Comparison of ENCODE assay signal across 23 mouse cellular contexts in the genomic region with DNA sequence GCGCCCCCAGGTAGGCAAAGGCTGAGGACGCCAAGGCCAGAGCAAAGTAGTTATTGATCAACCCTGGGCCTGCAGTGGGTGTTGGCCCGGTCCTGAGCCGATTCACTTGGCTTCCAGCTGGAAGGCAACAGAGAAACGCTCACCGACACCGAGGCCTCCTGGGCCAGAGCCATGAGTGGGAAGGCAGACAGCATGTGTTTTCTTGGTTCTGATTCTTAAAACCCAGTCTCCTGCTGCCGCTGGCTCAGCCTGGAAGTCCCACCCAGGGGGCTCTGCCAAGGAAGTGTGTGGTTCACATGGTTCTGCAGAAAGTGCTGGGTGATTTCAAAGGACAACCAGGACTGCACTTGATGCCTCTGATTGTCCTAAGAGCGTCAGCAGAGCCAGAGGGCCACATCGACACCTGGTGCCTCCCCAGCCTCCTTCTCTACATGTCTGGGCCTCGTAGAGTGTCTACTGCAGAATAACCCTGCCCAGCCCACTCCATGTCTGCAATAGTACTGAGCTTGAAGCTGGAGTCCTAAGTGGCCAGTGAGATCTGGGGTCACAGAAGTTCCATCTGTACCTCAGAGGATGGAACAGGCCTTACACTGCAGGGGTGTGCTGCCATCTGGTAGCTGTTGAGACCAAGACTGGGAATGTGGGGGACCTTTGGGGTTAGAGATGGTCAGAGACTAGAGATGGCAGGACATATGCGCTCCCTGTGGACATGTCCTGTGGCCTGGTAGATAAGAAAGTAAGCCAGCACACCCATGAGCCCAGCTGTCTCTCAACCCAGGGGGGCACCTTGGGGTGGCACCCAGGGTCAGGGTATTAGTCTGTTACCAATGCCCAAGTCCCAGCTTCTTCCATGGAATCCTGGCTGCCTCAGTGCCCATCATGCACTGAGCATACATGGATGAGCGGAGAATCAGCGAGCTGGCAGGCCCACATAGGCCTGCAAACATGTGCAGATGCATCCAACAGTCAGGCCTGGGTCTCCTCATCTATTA. TPM values are rescaled to one million over a fixed set of nuclear protein-coding genes. Genes with fewer than 3 reads are reported as not detected.
A peak's percentile ranks its signal among the peaks of the same experiment; 100 is the strongest.
DNase-seq lines count a peak whose midpoint lies in the region; ATAC-seq and TF ChIP-seq lines count a peak whose summit lies in the region.
"Had no signal": no experiment of that assay in that cellular context is flagged by ENCODE, and none has a peak within 500 bp of the region (broad histone marks: within the 10 kb centered on the region; RNA-seq: fewer than 3 reads in every experiment).

No protein-coding gene starts in this region.

- H3K9ac ChIP-seq in kidney, embryonic 15.5 days: no peak overlapping the region
- H3K9ac ChIP-seq in liver, adult 2 months (ENCODE audit: low read depth, low read length): no peak overlapping the region
- no peak overlapping the region for H3K9ac ChIP-seq in liver, embryonic 12.5 days
- H3K9ac ChIP-seq: embryonic facial prominence, embryonic 12.5 days; forebrain, postnatal 0 days; hindbrain, embryonic 12.5 days; limb, embryonic 15.5 days had no signal

- no peak overlapping the region for H3K4me2 ChIP-seq in kidney, embryonic 15.5 days
- H3K4me2 ChIP-seq in liver, embryonic 12.5 days: no peak overlapping the region
- H3K4me2 ChIP-seq: embryonic facial prominence, embryonic 12.5 days; hindbrain, embryonic 12.5 days; limb, embryonic 15.5 days had no signal

- TF ChIP-seq CTCF in kidney, adult 2 months (conservative IDR thresholded peaks at IDR 0.05; ENCODE audit: insufficient read depth, insufficient read length, low read depth, low read length): no peak
- TF ChIP-seq CTCF in liver, adult 2 months (IDR thresholded peaks at IDR 0.05; ENCODE audit: low read depth, low read length): no peak

- no peak overlapping the region for H3K27ac ChIP-seq in kidney, adult 2 months (ENCODE audit: insufficient read depth, low read depth, low read length)
- H3K27ac ChIP-seq in kidney, embryonic 15.5 days: no peak overlapping the region
- H3K27ac ChIP-seq in liver, adult 2 months (replicated peaks; ENCODE audit: insufficient read depth, low read depth, low read length): no peak overlapping the region
- no peak overlapping the region for H3K27ac ChIP-seq in liver, embryonic 12.5 days
- H3K27ac ChIP-seq: embryonic facial prominence, embryonic 12.5 days; hindbrain, embryonic 12.5 days; left cerebral cortex, adult 2 months; limb, embryonic 15.5 days; stomach, postnatal 0 days had no signal

- no peaks in the 10 kb centered on the region for H3K9me3 ChIP-seq in kidney, embryonic 15.5 days (replicated peaks)
- H3K9me3 ChIP-seq in liver, embryonic 12.5 days (replicated peaks): no peaks in the 10 kb centered on the region
- H3K9me3 ChIP-seq: embryonic facial prominence, embryonic 12.5 days; hindbrain, embryonic 12.5 days; limb, embryonic 15.5 days had no signal

- no peaks in the 10 kb centered on the region for H3K4me1 ChIP-seq in kidney, adult 2 months (ENCODE audit: control insufficient read depth, insufficient read depth, low read length)
- peaks cover 36% of the 10 kb centered on the region for H3K4me1 ChIP-seq in kidney, embryonic 15.5 days
- H3K4me1 ChIP-seq in liver, adult 2 months (ENCODE audit: control insufficient read depth, insufficient read depth, low read length): peaks cover 6% of the 10 kb centered on the region; the same call in 1 of the 2 replicates
- H3K4me1 ChIP-seq in liver, embryonic 12.5 days: peaks cover 9% of the 10 kb centered on the region

- DNase-seq in cerebellum, adult 11-12 months: peak; percentile 62
- DNase-seq in cerebellum, postnatal 4 days (ENCODE audit: low spot score in 2 of 2): no peak
- peak; percentile 31 for DNase-seq in kidney, adult 2 months
- DNase-seq in liver, adult 2 months (ENCODE audit: extremely low read depth, low read depth, low spot score): peak; percentile 50
- no peak for DNase-seq in ovary, postnatal 10 days (ENCODE audit: low spot score)
- no peak for DNase-seq in adrenal gland, postnatal 4 days (ENCODE audit: low spot score in 2 of 2)
- DNase-seq: adrenal gland, adult 2 months; forebrain, postnatal 0 days; gastrocnemius, postnatal 14 days; kidney, postnatal 25 days; lung, adult 18-20 months; right cerebral cortex, postnatal 25 days had no signal

- TF ChIP-seq POLR2A in kidney, adult 2 months (IDR thresholded peaks at IDR 0.05; ENCODE audit: low read depth, low read length): no peak
- TF ChIP-seq POLR2A in liver, adult 2 months (IDR thresholded peaks at IDR 0.05; ENCODE audit: extremely low read depth, insufficient read depth, low read length): no peak

- ATAC-seq in kidney, embryonic 15.5 days (replicated peaks; ENCODE audit: low FRiP score): no peak
- ATAC-seq in liver, embryonic 12.5 days: no peak
- ATAC-seq: forebrain, postnatal 0 days; intestine, embryonic 16.5 days had no signal

- no peaks in the 10 kb centered on the region for H3K79me2 ChIP-seq in liver, adult 2 months (ENCODE audit: control insufficient read depth, insufficient read depth, low read length)

- H3K27me3 ChIP-seq in kidney, adult 2 months (replicated peaks; ENCODE audit: control insufficient read depth, insufficient read depth, low read length): no peaks in the 10 kb centered on the region; the same call in 1 of the 2 replicates
- peaks cover 21% of the 10 kb centered on the region for H3K27me3 ChIP-seq in kidney, embryonic 15.5 days
- no peaks in the 10 kb centered on the region for H3K27me3 ChIP-seq in liver, adult 2 months (ENCODE audit: control insufficient read depth, insufficient read depth, low read length)
- H3K27me3 ChIP-seq in liver, embryonic 12.5 days (replicated peaks): peaks cover 55% of the 10 kb centered on the region

- WGBS in kidney, adult 2 months: 74% methylated on average over 14 of the region's 14 CpGs
- 79% methylated on average over 14 of the region's 14 CpGs for WGBS in kidney, embryonic 15.5 days
- 57% methylated on average over 14 of the region's 14 CpGs for WGBS in liver, adult 2 months
- 67% methylated on average over 14 of the region's 14 CpGs for WGBS in liver, embryonic 12.5 days (ENCODE audit: insufficient replicate concordance)

- no peak overlapping the region for H3K4me3 ChIP-seq in kidney, adult 2 months (ENCODE audit: insufficient read depth, low read depth, low read length)
- no peak overlapping the region for H3K4me3 ChIP-seq in kidney, embryonic 15.5 days (replicated peaks)
- no peak overlapping the region for H3K4me3 ChIP-seq in liver, adult 2 months (ENCODE audit: insufficient read depth, low read depth, low read length)
- H3K4me3 ChIP-seq in liver, embryonic 12.5 days: no peak overlapping the region
- H3K4me3 ChIP-seq: embryonic facial prominence, embryonic 12.5 days; hindbrain, embryonic 12.5 days; left cerebral cortex, adult 2 months; limb, embryonic 15.5 days had no signal

- H3K36me3 ChIP-seq in kidney, adult 2 months (ENCODE audit: control insufficient read depth, insufficient read depth, low read length): no peaks in the 10 kb centered on the region
- no peaks in the 10 kb centered on the region for H3K36me3 ChIP-seq in kidney, embryonic 15.5 days
- no peaks in the 10 kb centered on the region for H3K36me3 ChIP-seq in liver, adult 2 months (ENCODE audit: control insufficient read depth, insufficient read depth, low read length)
- no peaks in the 10 kb centered on the region for H3K36me3 ChIP-seq in liver, embryonic 12.5 days
- H3K36me3 ChIP-seq: embryonic facial prominence, embryonic 12.5 days; hindbrain, embryonic 12.5 days; limb, embryonic 15.5 days had no signal

RNA-seq across cellular contexts. Expression of a gene that starts 16.0 kb away (rescaled TPM):
- polyA plus RNA-seq in kidney, adult 2 months (2012; rRNA removed): 0.05 and 0.11 TPM in 2 replicates
- 0.08 TPM in 1 of 2 replicates, not detected in the other for polyA plus RNA-seq in kidney, embryonic 15.5 days (2015; fragmentation: Nextera tagmentation; extraction: Ambion mirVana)
- not detected in 2 replicates for total RNA-seq in liver, adult 2 months (2014; rRNA removed)
- polyA plus RNA-seq in liver, adult 2 months (2012; rRNA removed): not detected in 2 replicates
- 0.04 and 0.06 TPM in 2 replicates for polyA plus RNA-seq in liver, embryonic 12.5 days (2016; fragmentation: Nextera tagmentation; extraction: Ambion mirVana)
- total RNA-seq in adrenal gland, postnatal 4 days (2021): not detected
- total RNA-seq: adrenal gland, adult 2 months; CH12.LX; gastrocnemius, postnatal 14 days; left cerebral cortex, adult 2 months had no signal
- polyA plus RNA-seq: adrenal gland, adult 2 months; intestine, embryonic 16.5 days had no signal

RNA-seq across cellular contexts. Expression of a gene that starts 19.4 kb away (rescaled TPM):
- polyA plus RNA-seq in kidney, adult 2 months (2012; rRNA removed): 0.03 and 0.05 TPM in 2 replicates
- 1.2 and 1.6 TPM in 2 replicates for polyA plus RNA-seq in kidney, embryonic 15.5 days (2015; fragmentation: Nextera tagmentation; extraction: Ambion mirVana)
- not detected in 2 replicates for total RNA-seq in liver, adult 2 months (2014; rRNA removed)
- not detected in 2 replicates for polyA plus RNA-seq in liver, adult 2 months (2012; rRNA removed)
- not detected in 2 replicates for polyA plus RNA-seq in liver, embryonic 12.5 days (2016; fragmentation: Nextera tagmentation; extraction: Ambion mirVana)
- 1 to 10 TPM; 1.1 to 2.2 TPM for total RNA-seq in adrenal gland, postnatal 4 days (2021)
- total RNA-seq: adrenal gland, adult 2 months; common myeloid progenitor, adult 5-6 weeks; gastrocnemius, postnatal 14 days had no signal
- polyA plus RNA-seq: heart, postnatal 0 days had no signal

Comparison
In these comparisons a context has a peak if more than half of its experiments do, and no peak if none do; other contexts are left out.
1. DNase-seq: peak in cerebellum, adult 11-12 months (single experiment), kidney, adult 2 months (single experiment) and liver, adult 2 months (single experiment); none in cerebellum, postnatal 4 days (0 of 2), ovary, postnatal 10 days (single experiment) and adrenal gland, postnatal 4 days (0 of 2).